Mouse (Mus musculus) lung, postnatal 0 days (tissue): ENCODE measurements around the gene Krt79.

Source experiments
- CTCF ChIP-seq: IDR thresholded peaks from 2 replicates; pipeline ENCODE4 v1.5.1; 2016; ENCODE audit warnings: antibody characterized with exemption, mild to moderate bottlenecking
- EP300 ChIP-seq: IDR thresholded peaks from 2 replicates; pipeline ENCODE4 v1.6.1; 2016; ENCODE audit warnings: antibody characterized with exemption, mild to moderate bottlenecking, control low read depth

DNA sequence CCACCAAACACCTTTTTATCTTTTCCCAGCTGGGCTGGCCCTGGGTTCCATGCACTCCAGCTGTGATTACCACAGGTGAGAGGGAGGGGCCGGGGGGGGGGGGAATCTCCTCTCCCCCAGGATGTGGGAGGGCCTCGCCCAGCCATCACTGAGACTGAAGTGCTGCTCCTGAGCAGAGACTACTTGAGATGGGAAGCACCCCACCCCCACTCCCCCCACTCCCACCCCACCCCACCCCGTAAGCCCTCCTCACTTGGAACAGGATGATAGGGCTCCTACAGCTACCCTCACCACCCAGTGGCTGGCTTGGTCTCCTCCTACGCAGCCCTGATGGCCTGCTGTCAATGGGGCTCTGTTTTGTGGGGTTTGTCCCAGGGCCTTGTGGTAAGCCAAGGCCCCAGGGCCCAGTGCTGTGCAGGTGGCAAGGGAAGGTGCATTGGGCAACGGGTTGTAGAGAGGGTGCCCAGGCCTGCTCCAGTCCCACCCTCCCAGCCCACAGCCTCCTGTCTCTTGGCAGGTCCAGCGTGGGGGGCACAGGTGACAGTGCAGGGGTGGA, at the start of gene Krt79:
- TF ChIP-seq EP300 (no peak), CTCF (no peak)
